Mouse (Mus musculus) stomach, embryonic 16.5 days (tissue): ENCODE data around the gene Pla2g1b. TPM values are rescaled to one million over a fixed set of nuclear protein-coding genes. Genes with fewer than 3 reads are reported as not detected.

ENCODE experiments used
- ATAC-seq: fragments of 200-750 bp; cut with Nextera tagmentation; 2 replicates; pipeline ENCODE4 v1.8.0; 2017; ENCODE audit warnings: moderate number of reproducible peaks, moderate TSS enrichment; ENCODE audit not compliant: insufficient read depth, low FRiP score
- H3K27ac ChIP-seq: fragments of 300-500 bp; sonication (generic); 2 replicates; pipeline ENCODE4 v1.5.1; 2014; ENCODE audit warnings: low read length
- H3K27me3 ChIP-seq: fragments of 300-500 bp; sonication (generic); 2 replicates; pipeline ENCODE4 v1.6.1; 2014; ENCODE audit warnings: low read length, control low read depth, mixed read lengths; ENCODE audit not compliant: control insufficient read depth, insufficient read depth
- H3K36me3 ChIP-seq: fragments of 300-500 bp; sonication (generic); 2 replicates; pipeline ENCODE4 v1.6.1; 2014; ENCODE audit warnings: low read length; ENCODE audit not compliant: control insufficient read depth, insufficient read depth
- H3K4me1 ChIP-seq: fragments of 300-500 bp; sonication (generic); 2 replicates; pipeline ENCODE4 v1.6.1; 2014; ENCODE audit warnings: low read length, control low read depth, mixed read lengths; ENCODE audit not compliant: control insufficient read depth, insufficient read depth
- H3K4me2 ChIP-seq: fragments of 300-500 bp; sonication (generic); 2 replicates; pipeline ENCODE4 v1.6.1; 2014; ENCODE audit warnings: low read depth, low read length, mixed read lengths
- H3K4me3 ChIP-seq: fragments of 300-500 bp; sonication (generic); replicated peaks from 2 replicates; pipeline ENCODE4 v1.5.1; 2014; ENCODE audit warnings: mild to moderate bottlenecking, low read length
- H3K9ac ChIP-seq: fragments of 300-500 bp; sonication (generic); 2 replicates; pipeline ENCODE4 v1.6.1; 2014; ENCODE audit warnings: low read length
- H3K9me3 ChIP-seq: fragments of 300-500 bp; sonication (generic); replicated peaks from 2 replicates; pipeline ENCODE4 v1.6.1; 2016; ENCODE audit warnings: low read length, control low read depth; ENCODE audit not compliant: control insufficient read depth
- WGBS: fragments of 180-500 bp; shearing (Covaris S2); extraction: QIAGEN DNeasy Blood & Tissue Kit; methylation state at CpG from one replicate; pipeline ENCODE4 v1.1.7; 2014; 5-methylcytosine and 5-hydroxymethylcytosine counted together
- polyA plus RNA-seq: library from polyadenylated mRNA; unstranded; fragments of >200 nt; fragmentation: Nextera tagmentation; extraction: Ambion mirVana; gene quantifications from 2 replicates; pipeline ENCODE4 v1.2.1, GENCODE M21; 2015

Pla2g1b gene
- polyA plus RNA-seq, 1 experiment from 2014 or later, result 16.6 TPM

DNA sequence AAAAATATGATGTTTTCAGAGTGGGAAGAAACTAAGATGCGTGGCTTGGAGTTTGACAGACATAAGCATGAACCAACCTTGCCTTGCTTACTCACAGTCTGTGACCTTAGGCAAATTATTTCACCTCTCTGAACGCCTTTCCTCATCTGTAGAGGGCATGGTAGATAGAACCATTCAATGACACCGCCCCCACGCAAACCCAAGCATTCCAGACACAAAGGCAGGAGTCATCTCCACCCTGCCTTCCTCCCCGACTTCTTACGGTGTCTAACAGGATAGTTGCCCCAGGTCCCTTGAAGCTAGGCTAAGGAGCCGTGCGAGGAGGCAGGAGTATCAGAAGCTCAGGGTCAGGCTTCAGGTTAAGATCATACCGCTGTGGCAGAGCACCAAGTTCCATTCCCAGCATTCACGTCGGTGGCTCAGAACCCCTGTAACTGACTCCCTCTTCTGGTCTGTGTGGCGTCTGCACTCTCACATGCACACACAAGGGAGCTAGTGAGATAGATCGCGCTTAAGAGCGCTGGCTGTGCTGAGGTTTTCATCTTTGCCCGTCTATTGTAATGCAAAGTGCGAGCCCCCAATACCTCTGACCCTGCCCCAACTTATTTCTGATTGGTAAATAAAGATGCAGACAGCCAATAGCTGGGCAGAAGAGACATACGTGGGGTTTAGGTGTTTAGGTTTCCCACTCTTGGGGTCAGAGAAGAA, 1.5 kb upstream of the Pla2g1b start:
- H3K4me2 ChIP-seq, result no peak overlapping the region
- no peak overlapping the region for H3K4me3 ChIP-seq
- no peaks in the 10 kb centered on the region for H3K27me3 ChIP-seq
- WGBS, result 78% methylated on average over 18 of the region's 18 CpGs
- no peak for ATAC-seq
- 0 out of 2 replicates have a peak, but pooled peaks cover 3% of the 10 kb centered on the region for H3K4me1 ChIP-seq
- no peak overlapping the region for H3K9ac ChIP-seq
- H3K9me3 ChIP-seq, result no peaks in the 10 kb centered on the region
- H3K27ac ChIP-seq, result no peak overlapping the region
- no peaks in the 10 kb centered on the region for H3K36me3 ChIP-seq

DNA sequence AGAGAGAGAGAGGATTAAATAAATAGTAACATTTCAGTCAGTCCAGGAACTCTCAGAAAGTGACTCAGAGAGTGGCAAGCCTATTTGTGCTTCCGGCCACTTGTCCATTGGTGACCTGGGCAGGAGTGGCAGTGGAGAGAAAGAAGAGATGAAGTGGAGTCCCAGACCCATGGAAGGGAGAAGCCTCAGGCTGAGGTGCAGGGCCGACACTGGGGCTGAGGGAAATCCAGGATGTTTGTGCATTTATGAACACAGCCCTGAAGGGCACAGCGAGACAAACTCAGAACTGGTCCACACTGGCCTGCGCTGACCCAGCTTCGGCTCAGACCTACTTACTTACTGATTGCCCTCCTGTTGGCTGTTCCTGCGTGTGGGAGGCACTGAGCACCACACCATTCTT, 3.7 kb downstream of the Pla2g1b start:
- Histone ChIP-seq H3K9ac (no peak overlapping the region), H3K4me3 (no peak overlapping the region), H3K27ac (no peak overlapping the region), H3K9me3 (no peaks in the 10 kb centered on the region), H3K36me3 (no peaks in the 10 kb centered on the region), H3K27me3 (peaks cover 3% of the 10 kb centered on the region; the same call in 1 of the 2 replicates), H3K4me1 (0 out of 2 replicates have a peak, but pooled peaks cover 3% of the 10 kb centered on the region), H3K4me2 (no peak overlapping the region)
- 64% methylated on average over 6 of the region's 6 CpGs for WGBS
- ATAC-seq, result no peak

DNA sequence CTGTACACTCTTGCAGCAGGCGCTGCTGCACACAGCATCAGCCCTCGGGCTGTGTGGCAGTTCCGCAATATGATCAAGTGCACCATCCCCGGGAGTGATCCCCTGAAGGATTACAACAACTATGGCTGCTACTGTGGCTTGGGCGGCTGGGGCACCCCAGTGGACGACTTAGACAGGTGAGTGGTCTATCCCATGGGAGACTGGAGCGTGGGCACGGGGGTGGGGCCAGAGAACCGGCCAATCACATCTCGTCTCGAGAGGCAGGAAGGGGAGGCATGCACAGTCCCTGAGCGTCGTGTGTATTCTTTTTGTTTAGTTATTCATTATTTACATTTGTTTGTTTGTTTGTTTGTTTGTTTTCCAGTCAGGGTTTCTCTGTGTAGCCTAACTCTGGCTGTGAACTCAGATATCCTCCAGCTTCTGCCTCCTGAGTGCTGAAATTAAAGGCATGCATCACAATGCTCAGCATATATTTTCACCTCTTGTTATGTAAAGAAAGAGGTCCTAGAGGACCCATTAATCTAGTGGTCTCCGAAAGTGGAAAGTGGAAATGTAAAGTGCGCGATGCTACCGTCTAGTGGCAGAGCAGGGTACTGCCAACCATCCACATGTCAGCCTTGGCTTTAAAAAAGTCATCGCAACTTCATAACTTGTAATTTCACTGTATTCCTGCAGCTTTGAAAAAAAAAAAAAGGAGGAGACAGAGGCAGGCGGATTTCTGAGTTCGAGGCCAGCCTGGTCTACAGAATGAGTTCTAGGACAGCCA, 4.9 kb downstream of the Pla2g1b start:
- ATAC-seq, result no peak
- Histone ChIP-seq H3K9ac (no peak overlapping the region), H3K36me3 (no peaks in the 10 kb centered on the region), H3K9me3 (no peaks in the 10 kb centered on the region), H3K4me3 (no peak overlapping the region), H3K27ac (no peak overlapping the region), H3K4me1 (0 out of 2 replicates have a peak, but pooled peaks cover 3% of the 10 kb centered on the region), H3K27me3 (peaks cover 3% of the 10 kb centered on the region; the same call in 1 of the 2 replicates), H3K4me2 (0 out of 2 replicates have a peak overlapping the region, but pooled peaks have one; percentile 20)
- 37% methylated on average over 20 of the region's 20 CpGs for WGBS

DNA sequence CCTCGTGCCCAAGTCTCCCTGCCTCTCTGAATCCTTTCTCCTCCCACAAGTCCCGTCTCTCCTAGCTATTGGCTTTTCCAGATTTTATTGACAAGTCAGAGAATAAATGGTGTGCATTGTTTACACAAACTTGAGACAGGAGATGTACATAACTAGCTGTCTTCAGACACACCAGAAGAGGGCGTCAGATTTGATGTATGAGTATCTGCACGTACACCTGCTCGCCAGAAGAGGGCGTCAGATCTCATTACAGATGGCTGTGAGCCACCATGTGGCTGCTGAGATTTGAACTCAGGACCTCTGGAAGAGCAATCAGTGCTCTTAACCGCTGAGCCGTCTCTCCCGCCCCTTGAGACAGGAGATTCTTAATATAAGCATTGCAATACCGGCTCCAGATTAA, 7.1 kb downstream of the Pla2g1b start:
- H3K27me3 ChIP-seq, result peaks cover 3% of the 10 kb centered on the region; the same call in 1 of the 2 replicates
- H3K9me3 ChIP-seq, result no peaks in the 10 kb centered on the region
- no peak overlapping the region for H3K4me3 ChIP-seq
- H3K9ac ChIP-seq, result no peak overlapping the region
- no peak overlapping the region for H3K4me2 ChIP-seq
- WGBS, result 69% methylated on average over 10 of the region's 10 CpGs
- H3K27ac ChIP-seq, result no peak overlapping the region
- no peaks in the 10 kb centered on the region for H3K36me3 ChIP-seq
- no peaks in the 10 kb centered on the region for H3K4me1 ChIP-seq
- ATAC-seq, result no peak

DNA sequence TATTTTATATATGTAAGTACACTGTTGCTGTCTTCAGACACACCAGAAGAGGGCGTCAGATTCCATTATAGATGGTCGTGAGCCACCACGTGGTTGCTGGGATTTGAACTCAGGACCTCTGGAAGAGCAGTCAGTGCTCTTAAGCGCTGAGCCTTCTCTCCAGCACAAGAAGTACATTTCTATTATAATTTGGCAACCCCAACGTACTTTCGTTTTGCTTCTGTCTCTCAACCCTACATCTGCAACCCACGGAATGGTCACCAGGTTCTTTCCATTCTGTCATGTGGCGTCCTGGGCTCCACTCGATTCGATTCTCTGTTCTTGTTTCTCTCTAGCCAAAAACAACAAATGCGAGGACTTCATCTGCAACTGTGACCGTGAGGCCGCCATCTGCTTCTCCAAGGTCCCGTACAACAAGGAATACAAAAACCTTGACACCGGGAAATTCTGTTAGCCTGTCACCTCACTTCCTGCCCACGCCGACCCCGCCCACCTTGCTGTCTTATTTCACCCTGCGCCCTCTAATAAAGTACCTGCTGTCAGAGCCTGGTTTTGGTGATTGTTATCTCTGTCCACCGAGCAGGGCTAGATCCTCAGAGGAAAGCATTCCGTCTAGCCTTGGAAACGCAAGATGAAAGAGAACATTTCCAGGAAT, 8.2 kb downstream of the Pla2g1b start:
- 67% methylated on average over 22 of the region's 22 CpGs for WGBS
- H3K27ac ChIP-seq, result no peak overlapping the region
- no peak for ATAC-seq

DNA sequence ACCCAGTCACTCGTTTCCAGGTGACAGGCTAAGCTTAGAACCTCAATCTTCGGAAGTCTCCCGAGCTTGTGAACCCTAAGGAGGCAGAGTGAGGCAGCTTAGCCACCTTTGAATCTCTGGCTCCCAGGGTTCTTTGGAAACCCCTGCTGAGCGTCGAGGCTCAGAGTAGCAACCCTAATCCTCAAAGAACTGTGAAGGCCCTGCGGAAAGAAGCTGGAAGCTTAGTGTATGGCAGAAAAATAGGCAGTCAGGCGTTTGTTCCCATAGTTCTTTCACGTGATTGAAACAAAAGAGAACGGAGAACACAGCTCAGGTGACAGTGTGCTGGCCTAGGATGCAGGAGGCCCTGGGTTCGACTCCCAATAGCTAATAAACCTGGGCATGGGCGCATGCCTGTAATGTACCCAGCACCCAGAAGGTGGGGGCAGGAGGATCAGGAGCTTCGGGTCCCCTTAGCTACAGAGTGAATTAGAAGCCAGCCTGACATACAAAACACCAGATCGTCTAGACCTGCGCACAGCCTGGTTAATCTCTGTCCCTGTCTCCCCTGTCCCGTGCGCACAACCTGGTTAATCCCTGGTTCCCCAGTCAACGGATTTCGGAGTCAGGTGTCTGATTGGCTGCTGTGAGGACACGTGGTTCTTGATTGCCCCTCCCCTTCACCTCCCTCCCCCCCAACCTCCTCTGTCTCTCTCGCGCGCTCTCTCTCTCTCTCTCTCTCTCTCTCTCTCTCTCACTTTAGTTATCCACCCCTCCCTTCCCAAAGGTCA, 9.5 kb downstream of the Pla2g1b start:
- Histone ChIP-seq H3K9ac (peak overlapping the region; percentile 58), H3K36me3 (no peaks in the 10 kb centered on the region), H3K4me3 (peak overlapping the region; percentile 40), H3K9me3 (no peaks in the 10 kb centered on the region), H3K4me1 (no peaks in the 10 kb centered on the region), H3K4me2 (peak overlapping the region; percentile 53), H3K27me3 (peaks cover 3% of the 10 kb centered on the region; the same call in 1 of the 2 replicates), H3K27ac (no peak overlapping the region)
- WGBS, result 15% methylated on average over 22 of the region's 22 CpGs
- ATAC-seq, result peak; percentile 80

More for the DNA sequence above, 8.2 kb downstream of the Pla2g1b start:
- Histone ChIP-seq H3K4me3 (no peak overlapping the region), H3K9ac (no peak overlapping the region), H3K27me3 (peaks cover 3% of the 10 kb centered on the region; the same call in 1 of the 2 replicates), H3K4me2 (no peak overlapping the region), H3K9me3 (no peaks in the 10 kb centered on the region), H3K36me3 (no peaks in the 10 kb centered on the region), H3K4me1 (no peaks in the 10 kb centered on the region)

DNA sequence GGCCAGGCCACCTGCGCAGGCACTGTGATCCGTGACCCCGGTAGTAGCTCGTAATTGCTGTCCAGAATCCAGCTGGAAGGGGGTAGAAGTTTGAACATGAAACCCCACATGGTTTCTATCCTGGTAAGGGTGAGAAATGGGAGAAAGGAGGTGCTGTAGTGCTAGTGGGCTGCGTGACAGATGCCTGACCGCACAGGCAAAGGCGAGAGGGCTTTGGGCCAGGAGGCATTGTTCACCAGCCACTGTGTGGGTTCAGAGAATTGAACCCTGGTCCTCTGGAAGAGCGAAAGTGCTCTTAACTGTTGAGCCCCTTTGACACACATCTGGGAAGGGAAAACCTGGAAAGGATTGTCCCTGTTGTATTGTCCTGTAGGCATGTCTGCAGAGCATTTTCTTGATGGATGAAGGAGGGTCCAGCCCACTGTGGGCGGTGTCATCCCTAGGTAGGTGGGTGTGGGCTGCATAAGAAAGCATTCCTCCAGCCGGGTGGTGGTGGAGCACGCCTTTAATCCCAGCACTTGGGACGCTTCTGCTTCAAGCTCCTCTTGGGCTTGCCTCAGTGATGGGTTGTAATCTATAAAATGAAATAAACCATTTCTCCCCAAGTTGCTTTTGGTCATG, 10.2 kb downstream of the Pla2g1b start:
- Histone ChIP-seq H3K36me3 (no peaks in the 10 kb centered on the region), H3K27ac (no peak overlapping the region), H3K4me2 (peak overlapping the region; percentile 53), H3K9me3 (no peaks in the 10 kb centered on the region), H3K4me1 (no peaks in the 10 kb centered on the region), H3K9ac (peak overlapping the region; percentile 58), H3K4me3 (peak overlapping the region; percentile 40), H3K27me3 (no peaks in the 10 kb centered on the region)
- ATAC-seq, result peak; percentile 53; the same call in 1 of the 2 replicates
- WGBS, result 35% methylated on average over 12 of the region's 12 CpGs

DNA sequence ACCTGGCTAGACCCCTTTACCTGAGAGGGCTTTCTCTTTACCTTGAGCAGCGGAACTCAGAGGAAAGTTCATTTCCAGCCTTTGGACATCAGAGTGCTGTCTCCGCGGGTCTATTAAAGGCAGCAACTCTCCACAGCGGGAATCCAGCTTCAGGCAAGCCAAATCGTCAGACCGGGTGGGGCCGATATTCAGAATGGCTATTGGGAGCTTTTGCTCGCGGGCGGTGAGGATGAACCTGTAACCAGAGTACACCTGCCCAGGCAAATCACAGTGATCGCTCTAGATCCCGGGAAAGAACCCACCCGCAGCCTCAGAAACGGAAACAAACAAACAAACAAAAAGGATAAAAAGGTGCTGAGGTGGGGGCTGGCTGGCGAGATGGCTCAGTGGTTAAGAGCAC, 13.5 kb downstream of the Pla2g1b start:
- Histone ChIP-seq H3K27ac (no peak overlapping the region), H3K9me3 (no peaks in the 10 kb centered on the region), H3K4me3 (no peak overlapping the region), H3K4me1 (no peaks in the 10 kb centered on the region; the same call in 1 of the 2 replicates), H3K27me3 (no peaks in the 10 kb centered on the region), H3K36me3 (no peaks in the 10 kb centered on the region), H3K9ac (no peak overlapping the region), H3K4me2 (no peak overlapping the region)
- no peak for ATAC-seq
- 57% methylated on average over 15 of the region's 15 CpGs for WGBS
